Mouse (Mus musculus) MEL (cell line): Measurements from ENCODE around the gene Ssh2.

ENCODE experiments used
- CHD2 ChIP-seq: IDR thresholded peaks from 2 replicates; pipeline ENCODE4 v1.6.1; 2011; ENCODE audit warnings: low read length, improper control_type of control experiment
- CTCF ChIP-seq, 3 experiments: IDR thresholded peaks in 2 of 3; conservative IDR thresholded peaks in 1 of 3; 2 replicates each; pipeline ENCODE4 v1.5.1; 2011 to 2012; ENCODE audit warnings: low read length in 3 of 3, low read depth in 2 of 3, mild to moderate bottlenecking in 2 of 3, improper control_type of control experiment in 1 of 3, inconsistent platforms in 1 of 3, mixed read lengths in 1 of 3, moderate library complexity in 1 of 3; ENCODE audit not compliant: control insufficient read depth in 1 of 3, insufficient read depth in 1 of 3, poor library complexity in 1 of 3, severe bottlenecking in 1 of 3
- EP300 ChIP-seq, 2 experiments: IDR thresholded peaks; 2 replicates each; pipeline ENCODE4 v1.6.1; 2011; ENCODE audit warnings: improper control_type of control experiment in 2 of 2, low read length in 2 of 2, low read depth in 1 of 2, mild to moderate bottlenecking in 1 of 2
- MAZ ChIP-seq: IDR thresholded peaks from 2 replicates; pipeline ENCODE4 v1.6.1; 2012; ENCODE audit warnings: low read depth, mild to moderate bottlenecking, inconsistent platforms, low read length, improper control_type of control experiment
- POLR2A ChIP-seq, 2 experiments: IDR thresholded peaks; 2 replicates each; pipeline ENCODE4 v1.6.1; 2011 to 2012; ENCODE audit warnings: low read length in 2 of 2, mild to moderate bottlenecking in 2 of 2, control low read depth in 1 of 2, improper control_type of control experiment in 1 of 2, low read depth in 1 of 2, moderate library complexity in 1 of 2; ENCODE audit not compliant: control insufficient read depth in 1 of 2, insufficient read depth in 1 of 2, poor library complexity in 1 of 2
- RAD21 ChIP-seq: IDR thresholded peaks from 2 replicates; pipeline ENCODE4 v1.6.1; 2011; ENCODE audit warnings: mild to moderate bottlenecking, low read depth, low read length, improper control_type of control experiment
- RCOR1 ChIP-seq: IDR thresholded peaks from 2 replicates; pipeline ENCODE4 v1.6.1; 2012; ENCODE audit warnings: low read depth, mild to moderate bottlenecking, inconsistent platforms, low read length, improper control_type of control experiment
- TAL1 ChIP-seq: IDR thresholded peaks from 2 replicates; pipeline ENCODE4 v1.6.1; 2012; ENCODE audit warnings: mild to moderate bottlenecking, inconsistent platforms, low read length, moderate library complexity, mixed read lengths
- USF1 ChIP-seq: IDR thresholded peaks from 2 replicates; pipeline ENCODE4 v1.6.1; 2014; ENCODE audit warnings: low read depth, mild to moderate bottlenecking, inconsistent platforms, low read length, improper control_type of control experiment, moderate library complexity
- ZC3H11A ChIP-seq: IDR thresholded peaks from 2 replicates; pipeline ENCODE4 v1.6.1; 2012; ENCODE audit warnings: low read depth, mild to moderate bottlenecking, inconsistent platforms, low read length, improper control_type of control experiment
- ZNF384 ChIP-seq: IDR thresholded peaks from 2 replicates; pipeline ENCODE4 v1.6.1; 2012; ENCODE audit warnings: low read depth, mild to moderate bottlenecking, inconsistent platforms, low read length, improper control_type of control experiment

DNA sequence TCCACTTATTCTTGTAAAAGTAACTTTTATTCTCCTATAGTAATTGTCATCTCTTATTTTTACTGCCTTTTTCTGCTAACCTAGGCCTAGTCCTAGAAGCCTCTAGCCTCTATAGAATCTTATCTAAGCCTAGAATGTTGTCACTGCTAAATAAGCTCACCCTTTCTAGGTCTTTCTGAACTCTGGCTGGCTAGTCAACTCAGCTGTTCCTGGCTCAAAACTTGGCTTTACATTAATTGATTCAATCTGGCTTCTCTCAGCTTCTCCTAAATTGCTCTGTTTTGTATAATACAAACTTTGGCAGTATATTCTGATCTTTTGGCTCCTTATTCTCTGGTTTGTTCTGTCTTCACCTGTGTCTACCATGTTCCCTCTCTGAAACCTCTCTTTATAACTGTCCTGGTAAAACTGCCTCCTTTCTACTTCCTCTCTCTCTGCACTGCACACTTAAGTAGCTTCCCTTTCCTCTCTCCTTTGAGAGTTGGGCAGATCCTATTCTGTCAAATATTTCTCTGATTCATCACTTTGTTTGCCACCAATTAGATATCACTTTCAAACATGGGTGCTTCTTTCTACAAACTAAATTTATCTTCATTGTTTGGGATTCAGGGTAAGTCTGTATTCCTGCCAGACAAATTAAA lies 102.5 kb downstream of the Ssh2 start:
- TF ChIP-seq MAZ (no peak), CTCF (IDR thresholded peaks at IDR 0.05 in 2 of 3, conservative IDR thresholded peaks at IDR 0.05 in 1 of 3; ENCODE audit: control insufficient read depth in 1 of 3, insufficient read depth in 1 of 3, low read depth in 2 of 3, low read length in 3 of 3, poor library complexity in 1 of 3, severe bottlenecking in 1 of 3) (no peak), POLR2A (IDR thresholded peaks at IDR 0.05; ENCODE audit: control insufficient read depth in 1 of 2, insufficient read depth in 1 of 2, low read depth in 1 of 2, low read length in 2 of 2, poor library complexity in 1 of 2) (no peak), ZNF384 (no peak), RCOR1 (no peak), EP300 (IDR thresholded peaks at IDR 0.05; ENCODE audit: low read depth in 1 of 2, low read length in 2 of 2) (peak in 1 of 2 experiments; percentile 75; a peak in 2 of 4 replicates), RAD21 (no peak), TAL1 (no peak), USF1 (no peak), CHD2 (no peak), ZC3H11A (no peak)
